Mouse (Mus musculus): ENCODE measurements around the gene Acox2.

The Acox2 gene

DNA sequence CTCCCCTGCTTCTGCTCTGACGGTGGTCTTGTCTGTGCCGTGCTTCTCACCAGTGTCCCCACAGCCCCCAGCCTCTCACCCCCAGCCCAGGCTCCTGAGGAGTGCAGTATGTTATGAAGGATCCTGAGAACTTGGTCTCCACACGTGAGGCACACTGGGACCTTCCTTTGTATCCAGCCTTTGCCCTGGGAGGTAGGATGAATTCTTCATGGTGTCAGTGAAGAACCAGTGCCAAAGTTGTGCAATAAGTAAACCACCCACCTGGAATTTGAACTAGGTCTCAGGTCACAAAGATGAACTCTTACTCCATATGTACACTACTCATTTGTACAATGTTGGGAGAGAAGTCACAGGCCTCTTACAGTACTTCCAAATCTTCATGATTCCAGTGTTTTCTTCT is at the start of gene Acox2:
Gene Acox2, minus strand, starts transcription at position 188 of the 400 bp plus-strand sequence.
- no peak for DNase-seq (ENCODE audit: low spot score in 2 of 2)

DNA sequence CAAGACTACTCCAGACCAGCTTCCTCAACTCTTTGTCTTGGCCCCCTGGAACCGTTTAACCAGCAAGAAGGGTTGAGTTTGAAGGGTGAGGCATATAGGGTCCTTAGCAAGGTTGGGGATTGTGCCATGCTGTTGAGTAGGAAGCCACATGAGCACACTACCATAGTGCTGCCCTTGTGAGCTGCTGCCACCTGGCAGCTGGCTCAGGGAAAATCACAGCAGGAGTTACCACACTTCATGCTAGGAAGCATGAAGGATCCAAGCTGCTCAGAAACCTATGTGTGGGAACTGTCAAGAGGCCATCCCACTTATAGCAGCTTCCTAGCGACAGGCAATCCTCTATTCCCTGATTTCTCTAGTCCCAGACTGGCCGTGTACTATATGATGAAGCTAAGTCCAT is 49.5 kb upstream of the Acox2 start:
- DNase-seq (ENCODE audit: low spot score in 2 of 2) = no peak

- DNase-seq (ENCODE audit: low spot score in 2 of 2) = no peak
Measured at GRCm38 (mm10) chr14:8306884-8307283, 47.7 kb upstream of the Acox2 start.

DNA sequence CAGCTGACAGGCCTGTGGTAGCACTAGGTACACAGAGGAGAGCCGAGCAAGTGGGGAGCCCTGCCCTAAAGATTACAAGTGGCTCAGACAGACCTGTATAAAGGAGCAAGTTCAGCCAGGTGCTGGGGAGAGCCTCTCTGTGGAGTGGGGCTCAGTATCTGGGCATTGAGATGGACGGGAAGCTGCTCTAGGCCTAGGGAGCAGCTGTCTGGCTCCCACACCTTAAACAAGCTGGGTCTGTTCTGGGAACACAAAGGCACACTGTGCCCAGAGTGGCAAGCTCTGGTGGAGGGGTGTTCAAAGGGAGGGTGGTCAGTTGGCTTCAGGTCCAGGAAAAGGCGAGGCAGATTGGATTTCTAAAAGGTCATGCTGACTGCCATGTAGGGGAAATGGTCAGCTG is 45.9 kb upstream of the Acox2 start:
- DNase-seq (ENCODE audit: low spot score in 2 of 2) = no peak

GRCm38 (mm10) chr14:8304082-8304481 is 44.9 kb upstream of the Acox2 start:
- no peak for DNase-seq (ENCODE audit: low spot score in 2 of 2)

DNA sequence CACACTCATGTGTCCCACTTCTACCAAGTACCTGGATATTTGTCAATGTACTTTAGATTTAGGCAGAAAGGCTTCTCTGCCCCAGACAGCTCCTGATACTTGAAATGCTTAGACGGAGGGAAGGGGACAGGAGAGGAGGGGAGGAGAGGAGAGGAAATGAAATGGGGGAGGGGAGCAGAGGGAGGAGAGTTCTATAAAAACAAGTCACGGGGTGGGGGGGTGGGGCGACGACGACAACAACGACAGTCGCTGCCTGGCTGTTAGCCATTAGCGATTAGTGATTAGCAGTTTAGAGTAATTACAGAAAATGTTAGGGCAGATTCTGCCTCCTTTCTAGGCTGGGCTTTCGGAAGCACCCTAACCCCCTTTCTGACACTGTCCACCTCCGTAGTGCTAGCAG is 43.5 kb upstream of the Acox2 start:
- no peak for DNase-seq (ENCODE audit: low spot score in 2 of 2)

- peak in 1 of 2 experiments; percentile 77 for DNase-seq (ENCODE audit: low spot score in 2 of 2)
Measured at GRCm38 (mm10) chr14:8300281-8300680, 41.1 kb upstream of the Acox2 start.

DNA sequence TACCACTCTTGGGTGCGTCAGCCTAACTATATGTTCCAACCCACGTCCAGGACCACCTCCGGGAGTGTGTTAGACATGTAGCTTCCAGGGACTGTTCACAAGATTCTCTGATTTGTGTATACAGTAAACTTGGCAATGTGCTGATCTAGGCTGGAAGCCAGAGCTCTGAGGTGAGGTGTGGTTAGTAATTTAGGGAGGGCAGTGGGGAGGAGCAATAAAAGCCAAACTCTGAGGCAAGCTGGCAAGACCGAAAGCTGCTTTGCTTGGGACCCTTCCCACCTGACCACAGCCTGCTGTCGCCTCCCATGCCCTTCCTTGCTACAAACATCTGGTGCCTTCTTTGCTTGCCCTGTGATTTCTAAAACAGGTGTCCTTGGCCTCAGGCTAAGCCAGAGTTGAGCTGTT is 38.7 kb upstream of the Acox2 start:
- DNase-seq (ENCODE audit: low spot score in 2 of 2) = no peak

DNA sequence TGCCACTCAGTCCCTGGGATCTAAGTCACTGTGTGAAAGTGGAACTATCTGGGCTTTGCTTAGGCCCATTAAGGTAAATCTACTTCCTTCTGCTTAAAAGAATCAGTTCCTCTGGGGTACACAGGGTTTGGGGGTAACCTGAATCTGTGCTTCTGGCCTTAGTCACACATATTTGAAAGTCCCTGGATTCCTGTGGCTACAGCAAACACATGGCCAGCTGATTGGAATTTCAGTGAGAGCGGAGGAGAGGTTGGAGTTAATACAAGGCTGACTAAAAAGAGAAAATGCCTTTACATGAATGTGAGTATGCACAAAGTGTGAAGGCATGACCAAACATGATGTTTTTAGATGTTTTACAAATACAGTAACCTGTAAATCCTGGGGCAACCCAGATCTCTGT is 35.1 kb upstream of the Acox2 start:
- DNase-seq (ENCODE audit: low spot score in 2 of 2) = no peak

DNA sequence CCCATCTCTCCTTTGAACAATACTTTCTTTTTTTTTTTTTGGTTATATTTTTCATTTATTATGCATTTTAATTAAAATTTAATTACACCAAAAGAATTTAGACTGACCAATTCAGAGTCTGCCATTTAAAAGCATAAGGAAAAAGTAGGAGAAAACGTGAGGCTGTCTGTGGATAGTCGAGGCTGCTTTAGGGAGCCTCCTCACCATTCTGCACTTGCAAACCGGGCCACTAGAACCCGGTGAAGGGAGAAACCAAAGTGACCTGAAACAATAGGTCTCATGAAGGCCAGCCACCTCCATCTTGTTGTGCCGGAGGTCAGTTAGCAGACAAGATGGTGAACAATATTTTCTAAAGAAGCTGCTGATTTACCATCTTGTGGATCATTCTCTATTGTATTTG is 27.4 kb upstream of the Acox2 start:
- DNase-seq (ENCODE audit: low spot score in 2 of 2) = peak; percentile 53 to 84

- DNase-seq (ENCODE audit: low spot score in 2 of 2) = peak in 1 of 2 experiments; percentile 12
Measured at GRCm38 (mm10) chr14:8283784-8284183, 24.6 kb upstream of the Acox2 start.

GRCm38 (mm10) chr14:8271281-8271680 is 12.1 kb upstream of the Acox2 start:
- DNase-seq (ENCODE audit: low spot score in 2 of 2) = peak in 1 of 2 experiments; percentile 6

DNA sequence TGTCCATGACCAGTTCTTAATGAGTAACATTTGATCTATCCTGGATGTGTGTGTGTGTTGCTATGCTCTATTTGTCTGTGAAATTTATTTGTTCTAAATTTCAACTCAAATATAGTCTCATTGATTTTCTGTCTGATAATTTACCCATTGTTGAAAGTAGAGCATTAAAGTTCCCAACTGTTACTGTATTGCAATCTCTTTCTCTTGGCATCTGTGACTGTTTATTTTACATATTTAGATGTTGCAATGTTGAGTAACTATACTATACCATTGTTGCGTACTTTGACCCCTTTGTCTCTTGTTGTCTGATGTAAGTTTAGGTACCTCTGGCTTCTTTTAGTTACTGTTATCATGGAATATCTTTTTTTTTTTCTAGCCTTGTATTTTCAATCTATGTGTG is 5.2 kb upstream of the Acox2 start:
- DNase-seq (ENCODE audit: low spot score in 2 of 2) = no peak

DNA sequence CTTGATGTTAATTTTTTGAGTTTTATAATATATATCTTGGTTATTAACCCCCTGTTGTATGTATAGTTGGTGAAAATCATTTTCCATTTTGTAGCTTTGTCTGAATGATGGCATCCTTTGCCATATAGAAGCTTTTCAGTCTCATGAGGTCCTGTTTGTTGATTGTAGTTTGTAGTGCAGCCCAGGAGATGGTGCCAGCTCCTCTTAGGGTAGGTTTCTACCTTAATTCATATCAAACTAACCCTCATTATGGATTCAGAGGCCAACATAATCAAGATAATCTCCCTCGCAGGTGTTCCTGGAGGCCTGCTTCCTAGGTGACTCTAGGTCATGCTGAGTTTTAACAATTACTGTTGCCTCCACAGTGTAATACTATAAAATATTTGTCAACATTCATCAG is 3.1 kb upstream of the Acox2 start:
- DNase-seq (ENCODE audit: low spot score in 2 of 2) = no peak

GRCm38 (mm10) chr14:8260214-8260613 is 1.1 kb upstream of the Acox2 start:
- no peak for DNase-seq (ENCODE audit: low spot score in 2 of 2)

DNA sequence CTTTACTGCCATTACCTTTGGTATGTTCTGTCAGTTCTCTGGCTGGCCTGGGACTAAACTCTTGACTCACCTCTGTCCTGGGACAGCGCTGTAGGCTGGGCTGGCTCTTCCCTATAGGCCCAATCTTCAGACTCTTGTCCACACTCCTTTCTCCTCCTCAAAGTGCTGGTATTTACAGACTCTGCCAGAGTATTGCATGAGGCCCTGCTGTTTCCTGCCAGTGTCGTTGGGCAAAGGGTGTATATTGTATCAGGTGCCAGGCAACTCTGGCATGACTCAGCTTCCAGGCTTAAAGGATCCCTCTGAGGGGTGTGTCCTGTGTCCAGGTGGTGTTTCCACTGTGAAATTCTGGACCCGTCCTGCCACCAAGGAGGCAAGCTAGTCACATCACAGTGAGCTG is 401 bp downstream of the Acox2 start:
- DNase-seq (ENCODE audit: low spot score in 2 of 2) = no peak

DNA sequence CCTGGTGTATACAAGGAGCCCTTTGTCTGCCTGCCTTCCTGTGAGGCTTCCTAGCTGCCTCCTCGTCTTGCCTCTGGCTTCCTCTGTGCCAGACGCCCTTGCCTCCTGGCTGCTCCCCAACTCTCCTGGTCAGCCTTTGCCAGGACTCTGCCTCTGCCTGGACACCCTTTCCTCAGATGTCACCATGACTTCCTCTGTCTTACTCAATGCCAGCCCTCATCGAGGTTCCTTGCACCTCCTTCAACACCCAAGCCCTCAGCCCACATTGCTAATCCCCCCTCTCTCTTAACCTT is 872 bp downstream of the Acox2 start:
- no peak for DNase-seq (ENCODE audit: low spot score in 2 of 2)

DNA sequence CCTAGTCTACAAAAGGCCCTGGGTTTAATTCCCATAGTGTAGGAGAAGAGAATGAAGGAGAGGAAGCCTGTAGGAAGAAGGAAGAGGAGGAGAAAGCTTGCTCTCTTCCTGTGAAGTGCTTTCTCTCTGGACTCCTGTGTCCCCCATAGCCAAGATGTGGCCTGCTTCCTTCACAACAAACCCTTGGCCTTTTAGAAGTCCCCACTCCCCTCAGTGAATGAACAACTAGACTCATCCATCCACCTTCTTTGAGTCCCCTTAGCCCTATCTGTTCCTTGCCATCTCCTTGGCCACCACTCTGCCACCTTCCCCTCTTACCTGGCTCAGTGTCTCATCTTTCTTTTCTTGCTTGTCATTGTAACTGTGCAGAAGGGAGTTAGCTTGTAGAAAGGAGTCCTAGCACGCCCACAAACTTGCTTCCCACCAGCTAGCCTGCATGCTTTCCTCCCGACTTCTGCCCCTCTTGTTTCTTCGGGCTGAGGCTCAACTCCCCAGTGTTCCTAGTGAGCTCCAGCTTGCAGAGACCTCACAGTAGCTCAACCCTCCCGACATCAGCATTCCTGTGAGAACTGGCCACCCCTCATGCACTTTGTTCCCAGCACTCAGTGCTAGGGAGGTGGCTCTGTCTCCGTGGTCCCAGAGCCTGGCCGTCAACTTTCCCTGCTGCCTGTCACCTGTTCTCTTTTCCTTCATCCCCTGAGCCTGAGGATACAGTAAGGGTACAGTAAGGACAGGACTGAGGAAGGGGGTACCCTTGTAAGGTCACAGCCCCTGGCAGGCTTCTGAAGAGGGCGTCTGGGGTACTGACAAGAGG is 1.4 kb downstream of the Acox2 start:
- no peak for DNase-seq (ENCODE audit: low spot score in 2 of 2)

DNA sequence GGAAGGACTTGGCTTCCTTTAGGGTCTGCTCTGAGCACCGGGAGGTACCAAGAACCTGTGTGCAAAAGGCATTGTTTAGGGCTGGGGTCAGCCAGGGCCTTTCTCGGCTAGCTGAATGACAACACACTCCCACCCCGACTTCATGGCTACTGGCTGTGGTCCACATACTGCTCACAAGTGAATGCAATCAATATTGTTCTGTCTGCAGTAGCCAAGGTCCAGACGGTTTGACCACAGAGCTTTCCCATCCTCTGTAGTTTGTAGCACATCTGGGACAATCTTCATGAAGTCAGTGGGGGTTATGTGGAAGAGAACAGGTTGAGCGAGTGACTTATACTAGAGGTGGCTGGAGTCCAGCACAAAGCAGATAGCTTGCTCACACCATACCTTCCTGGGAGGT is 2.3 kb downstream of the Acox2 start:
- no peak for DNase-seq (ENCODE audit: low spot score in 2 of 2)

DNA sequence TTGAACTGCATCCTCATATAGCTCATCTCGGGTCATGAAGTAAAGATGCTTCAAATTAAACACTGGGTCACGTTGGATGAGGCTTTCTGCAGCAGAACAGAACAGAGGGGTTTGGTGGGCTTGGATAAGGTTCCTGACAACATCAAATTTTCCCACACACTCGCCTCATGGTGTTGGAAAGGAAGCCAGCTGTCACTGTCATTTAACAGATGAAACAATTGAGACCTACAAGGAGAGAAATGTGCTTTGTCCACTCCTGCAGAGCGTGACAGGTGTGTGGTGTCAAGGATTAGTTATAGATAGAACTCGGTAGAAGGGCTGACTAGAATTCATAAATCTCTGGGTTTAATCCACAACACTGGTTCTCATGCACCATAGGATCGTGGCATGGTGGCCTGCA is 3.1 kb downstream of the Acox2 start:
- no peak for DNase-seq (ENCODE audit: low spot score in 2 of 2)

- DNase-seq (ENCODE audit: low spot score in 2 of 2) = peak; percentile 34 to 69
Measured at GRCm38 (mm10) chr14:8255076-8255729, 4.0 kb downstream of the Acox2 start.

- DNase-seq (ENCODE audit: low spot score in 2 of 2) = no peak
Measured at GRCm38 (mm10) chr14:8251330-8251885, 7.7 kb downstream of the Acox2 start.

- no peak for DNase-seq (ENCODE audit: low spot score in 2 of 2)
Measured at GRCm38 (mm10) chr14:8250141-8250871, 8.8 kb downstream of the Acox2 start.
